Mouse (Mus musculus) limb, embryonic 12.5 days (tissue): ENCODE data around the gene Tmem240. TPM values are rescaled to one million over a fixed set of nuclear protein-coding genes. Genes with fewer than 3 reads are reported as not detected.

Source experiments
- ATAC-seq: fragments of 200-750 bp; cut with Nextera tagmentation; 2 replicates; pipeline ENCODE4 v1.8.0; 2017; ENCODE audit warnings: low read depth, moderate TSS enrichment; ENCODE audit not compliant: insufficient number of reproducible peaks, insufficient read depth, low FRiP score, low TSS enrichment
- H3K27ac ChIP-seq: fragments of 300-500 bp; sonication (generic); 2 replicates; pipeline ENCODE4 v1.5.1; 2016; ENCODE audit warnings: mild to moderate bottlenecking, moderate library complexity
- H3K27me3 ChIP-seq: fragments of 300-500 bp; sonication (generic); 2 replicates; pipeline ENCODE4 v1.6.1; 2016; ENCODE audit warnings: mild to moderate bottlenecking, moderate library complexity
- H3K36me3 ChIP-seq: fragments of 300-500 bp; sonication (generic); 2 replicates; pipeline ENCODE4 v1.6.1; 2016; ENCODE audit warnings: mild to moderate bottlenecking, moderate library complexity
- H3K4me1 ChIP-seq: fragments of 300-500 bp; sonication (generic); replicated peaks from 2 replicates; pipeline ENCODE4 v1.6.1; 2016
- H3K4me2 ChIP-seq: fragments of 300-500 bp; sonication (generic); 2 replicates; pipeline ENCODE4 v1.6.1; 2016; ENCODE audit warnings: mild to moderate bottlenecking, moderate library complexity
- H3K4me3 ChIP-seq: fragments of 300-500 bp; sonication (generic); replicated peaks from 2 replicates; pipeline ENCODE4 v1.5.1; 2016; ENCODE audit warnings: mild to moderate bottlenecking
- H3K9ac ChIP-seq: fragments of 300-500 bp; sonication (generic); replicated peaks from 2 replicates; pipeline ENCODE4 v1.6.1; 2016; ENCODE audit warnings: mild to moderate bottlenecking, moderate library complexity
- H3K9me3 ChIP-seq: fragments of 300-500 bp; sonication (generic); 2 replicates; pipeline ENCODE4 v1.6.1; 2016; ENCODE audit warnings: mild to moderate bottlenecking, moderate library complexity
- WGBS: fragments of 180-500 bp; shearing (Covaris S2); methylation state at CpG from one replicate; pipeline ENCODE4 v1.1.7; 2016; 5-methylcytosine and 5-hydroxymethylcytosine counted together
- polyA plus RNA-seq: library from polyadenylated mRNA; unstranded; fragments of >200 nt; fragmentation: Nextera tagmentation; extraction: Ambion mirVana; gene quantifications from 2 replicates; pipeline ENCODE4 v1.2.1, GENCODE M21; 2016

Gene Tmem240
- polyA plus RNA-seq, 1 experiment from 2014 or later = 1.6 TPM

DNA sequence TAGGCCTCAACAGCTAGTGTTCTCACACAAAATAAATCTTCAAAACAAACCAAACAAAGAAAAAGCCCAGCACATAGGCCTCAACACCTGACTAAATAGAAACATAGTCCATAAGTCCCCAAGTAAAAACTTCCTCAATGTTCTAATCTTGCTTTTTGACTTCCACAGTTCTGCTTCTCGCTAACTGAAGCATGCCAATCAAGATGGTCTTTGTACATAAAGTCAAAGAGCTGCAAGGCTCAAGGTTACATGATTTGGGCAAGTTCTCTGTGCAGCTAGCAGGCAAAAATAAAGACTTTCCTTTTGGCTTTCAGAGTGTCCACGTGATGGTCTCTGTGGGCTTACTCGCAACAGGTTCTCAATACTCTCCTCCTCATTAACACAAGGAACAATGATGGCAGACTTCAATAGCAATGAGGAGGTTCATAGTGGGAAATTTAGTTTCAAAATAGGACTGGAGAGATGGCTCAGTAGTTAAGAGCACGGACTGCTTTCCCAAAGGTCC is 31.1 kb upstream of the Tmem240 start:
- Histone ChIP-seq H3K27ac (no peak overlapping the region), H3K4me2 (no peak overlapping the region), H3K4me3 (no peak overlapping the region), H3K27me3 (no peaks in the 10 kb centered on the region), H3K4me1 (peaks cover 9% of the 10 kb centered on the region), H3K9ac (no peak overlapping the region), H3K9me3 (no peaks in the 10 kb centered on the region), H3K36me3 (no peaks in the 10 kb centered on the region; the same call in 1 of the 2 replicates)
- 93% methylated on average over 4 of the region's 4 CpGs for WGBS
- no peak for ATAC-seq

DNA sequence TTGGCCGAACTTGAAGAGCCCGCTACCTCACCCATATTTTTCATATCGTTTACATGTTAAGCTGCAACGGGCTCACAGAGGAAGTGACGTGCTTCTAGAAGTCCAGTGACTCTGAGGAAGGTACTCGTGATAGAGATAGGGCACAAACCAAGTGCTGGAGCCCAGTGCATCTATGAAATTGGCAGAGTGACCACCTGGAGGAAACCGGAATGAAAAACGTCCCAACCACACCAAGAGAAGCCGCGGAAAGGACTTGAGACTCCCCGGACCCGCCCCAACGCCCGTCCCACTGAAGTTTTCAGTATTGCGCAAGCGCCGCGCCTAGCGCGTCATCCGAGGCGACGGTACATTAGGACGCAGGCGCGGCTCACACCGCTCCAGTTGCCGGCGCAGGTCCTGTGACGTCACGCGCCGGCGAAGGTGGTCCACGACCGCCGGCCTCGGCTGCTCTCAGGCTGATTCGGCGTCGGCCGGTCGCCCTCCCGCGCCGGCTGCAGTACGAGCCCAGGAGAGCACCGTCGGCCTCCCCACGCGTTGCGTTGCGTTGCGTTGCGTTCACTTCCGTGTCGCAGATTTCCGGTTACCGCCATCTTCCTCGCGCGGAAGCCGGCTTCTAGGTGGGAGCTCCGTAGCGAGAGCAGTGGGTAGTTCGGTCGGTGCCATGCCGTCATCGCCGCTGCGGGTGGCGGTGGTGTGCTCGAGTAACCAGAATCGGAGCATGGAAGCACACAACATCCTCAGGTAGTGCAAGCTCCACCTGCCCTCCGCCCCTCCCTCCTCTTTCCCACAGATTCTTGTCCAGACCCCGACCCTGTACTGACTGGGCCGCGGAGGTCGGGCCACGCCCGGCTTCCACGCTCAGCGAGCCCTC is 29.6 kb upstream of the Tmem240 start, which contains the start of gene Ssu72:
Gene Ssu72, plus strand, starts transcription at position 80 of the 871 bp plus-strand sequence.
- no peaks in the 10 kb centered on the region for H3K9me3 ChIP-seq
- peak within 1 kb of the TSS; percentile 75 for H3K4me2 ChIP-seq
- peak within 1 kb of the TSS; percentile 92 for H3K9ac ChIP-seq
- peak; percentile 92 for ATAC-seq
- H3K36me3 ChIP-seq = no peaks in the 10 kb centered on the region; the same call in 1 of the 2 replicates
- H3K27me3 ChIP-seq = no peaks in the 10 kb centered on the region
- peak within 1 kb of the TSS; percentile 96 for H3K4me3 ChIP-seq
- H3K27ac ChIP-seq = peak within 1 kb of the TSS; percentile 97
- H3K4me1 ChIP-seq = peaks cover 12% of the 10 kb centered on the region
- under 1% methylated on average over 82 of the region's 83 CpGs for WGBS

DNA sequence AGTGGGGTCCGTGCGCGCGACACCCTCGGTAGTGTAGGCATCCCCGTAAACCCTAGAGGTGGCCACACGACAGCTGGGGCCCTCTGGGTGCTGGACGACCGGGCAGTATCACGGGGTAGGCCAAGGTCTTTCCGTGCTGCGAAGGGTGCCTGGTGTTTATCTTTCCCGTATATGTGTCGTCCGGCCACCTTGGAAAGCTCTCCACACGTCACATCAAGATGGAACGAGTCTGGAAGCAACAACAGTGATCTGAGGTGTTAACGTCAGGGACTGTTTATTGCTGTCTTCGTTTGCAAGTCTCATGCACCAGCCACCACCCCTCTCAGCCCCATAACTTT is 29.0 kb upstream of the Tmem240 start:
- WGBS = under 1% methylated on average over 19 of the region's 19 CpGs
- Histone ChIP-seq H3K9ac (peak overlapping the region; percentile 92), H3K9me3 (no peaks in the 10 kb centered on the region), H3K36me3 (peaks cover under 1% of the 10 kb centered on the region; the same call in 1 of the 2 replicates), H3K4me3 (peak overlapping the region; percentile 96), H3K4me1 (peaks cover 18% of the 10 kb centered on the region), H3K27me3 (no peaks in the 10 kb centered on the region), H3K27ac (peak overlapping the region; percentile 97), H3K4me2 (peak overlapping the region; percentile 75)
- no peak for ATAC-seq

DNA sequence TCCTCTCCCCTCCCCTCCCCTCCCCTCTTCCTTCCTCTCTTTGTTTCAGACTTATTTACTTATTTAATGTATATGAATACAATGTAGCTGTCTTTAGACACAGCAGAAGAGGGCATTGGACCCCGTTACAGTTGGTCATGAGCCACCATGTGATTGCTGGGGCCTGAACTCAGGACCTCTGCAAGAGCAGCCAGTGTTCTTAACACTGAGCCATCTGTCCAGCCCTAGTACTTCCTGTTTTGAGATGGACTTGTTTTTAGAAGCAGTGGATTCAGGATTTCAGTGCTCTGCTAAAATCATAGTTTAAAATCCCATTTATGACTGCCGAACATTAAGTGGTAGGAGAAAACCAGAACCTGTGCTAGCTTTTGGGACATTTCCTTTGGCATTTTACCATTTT is 26.0 kb upstream of the Tmem240 start:
- H3K4me2 ChIP-seq = no peak overlapping the region
- H3K9me3 ChIP-seq = no peaks in the 10 kb centered on the region
- H3K36me3 ChIP-seq = peaks cover 3% of the 10 kb centered on the region; the same call in 1 of the 2 replicates
- H3K4me3 ChIP-seq = no peak overlapping the region
- no peak overlapping the region for H3K9ac ChIP-seq
- peaks cover 18% of the 10 kb centered on the region for H3K4me1 ChIP-seq
- no peak for ATAC-seq
- WGBS = 78% methylated on average over 2 of the region's 2 CpGs
- no peaks in the 10 kb centered on the region for H3K27me3 ChIP-seq
- H3K27ac ChIP-seq = no peak overlapping the region

DNA sequence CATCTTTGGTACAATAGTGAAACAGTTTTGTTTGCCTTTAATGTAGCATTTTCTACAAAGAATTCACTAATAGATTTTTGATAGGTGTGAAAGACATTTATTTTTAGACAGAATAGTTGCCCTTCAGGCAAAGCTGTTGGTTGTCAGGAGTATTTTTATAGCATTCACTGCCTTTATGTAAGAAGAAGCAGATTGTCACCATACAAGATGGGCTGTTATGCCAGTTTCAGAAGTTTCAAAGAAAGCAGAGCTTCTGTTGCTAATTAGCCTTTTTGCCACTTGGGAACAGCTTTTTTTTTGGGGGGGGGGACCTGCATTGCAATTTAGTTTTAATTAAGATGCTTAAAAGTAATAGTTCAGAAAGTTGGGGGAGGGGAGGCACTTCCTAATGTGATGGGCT is 25.6 kb upstream of the Tmem240 start:
- no peak for ATAC-seq
- peaks cover 4% of the 10 kb centered on the region; the same call in 1 of the 2 replicates for H3K36me3 ChIP-seq
- H3K27ac ChIP-seq = no peak overlapping the region
- H3K4me3 ChIP-seq = no peak overlapping the region
- peaks cover 18% of the 10 kb centered on the region for H3K4me1 ChIP-seq
- H3K27me3 ChIP-seq = no peaks in the 10 kb centered on the region
- H3K4me2 ChIP-seq = no peak overlapping the region
- no peak overlapping the region for H3K9ac ChIP-seq
- H3K9me3 ChIP-seq = no peaks in the 10 kb centered on the region

DNA sequence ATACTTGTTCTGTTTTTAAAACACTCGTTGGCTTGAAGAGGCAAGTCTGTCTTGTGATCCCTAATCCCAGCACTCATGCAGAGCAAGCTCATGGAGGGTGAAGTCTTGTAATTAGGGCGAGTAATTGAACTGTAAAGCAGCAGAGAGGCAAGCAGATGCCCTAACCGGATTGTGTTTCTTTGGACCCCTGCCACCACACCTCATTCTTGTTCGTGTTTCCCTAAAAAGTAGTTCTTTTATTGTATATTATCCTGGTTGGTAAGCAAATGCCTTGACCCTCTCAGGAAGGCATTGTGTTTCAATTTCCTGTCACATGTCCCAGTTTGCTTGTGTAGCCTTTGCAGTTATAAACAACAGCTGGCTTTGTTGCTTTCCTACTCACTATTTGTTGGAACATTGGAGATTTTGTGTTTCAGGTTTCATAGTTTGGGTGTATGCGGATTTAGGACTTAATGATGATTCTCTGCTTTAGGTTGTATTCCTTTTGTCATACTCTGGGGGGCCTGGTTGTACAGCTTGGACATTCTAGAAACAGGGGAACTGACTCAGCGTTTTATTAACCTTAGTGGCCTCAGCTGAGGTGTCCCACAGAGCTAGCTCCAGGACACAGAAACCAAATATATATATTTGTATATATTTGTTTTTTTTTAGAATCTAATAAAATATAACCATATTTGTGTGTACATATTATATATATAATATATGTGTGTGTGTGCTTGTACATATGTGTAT is 23.9 kb upstream of the Tmem240 start:
- peak overlapping the region; percentile 57 for H3K27ac ChIP-seq
- no peak overlapping the region for H3K9ac ChIP-seq
- WGBS = 48% methylated on average over 6 of the region's 6 CpGs
- peaks cover 21% of the 10 kb centered on the region for H3K36me3 ChIP-seq
- no peaks in the 10 kb centered on the region for H3K27me3 ChIP-seq
- no peak for ATAC-seq
- H3K9me3 ChIP-seq = no peaks in the 10 kb centered on the region
- no peak overlapping the region for H3K4me3 ChIP-seq
- H3K4me2 ChIP-seq = no peak overlapping the region
- peaks cover 15% of the 10 kb centered on the region for H3K4me1 ChIP-seq

DNA sequence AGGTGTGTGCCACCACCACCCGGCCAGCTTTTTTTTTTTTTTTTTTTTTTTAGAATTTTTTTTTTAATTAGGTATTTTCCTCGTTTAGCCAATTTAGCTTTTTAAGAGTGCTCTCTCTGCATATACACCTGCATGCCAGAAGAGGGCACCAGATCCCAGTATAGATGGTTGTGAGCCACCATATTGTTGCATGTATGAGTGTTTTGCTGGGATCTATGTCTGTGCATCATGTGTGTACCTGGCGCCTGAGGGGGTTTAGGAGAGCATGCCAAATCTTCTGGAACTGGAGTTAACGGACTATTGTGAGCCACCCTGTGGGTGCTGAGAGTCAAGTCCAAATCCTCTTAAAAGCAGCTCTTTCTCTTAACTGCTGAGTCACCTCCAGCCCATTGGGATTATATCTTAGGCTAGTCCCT is 12.9 kb upstream of the Tmem240 start:
- H3K9me3 ChIP-seq = no peaks in the 10 kb centered on the region
- H3K27ac ChIP-seq = no peak overlapping the region
- H3K4me3 ChIP-seq = no peak overlapping the region
- H3K9ac ChIP-seq = no peak overlapping the region
- H3K4me2 ChIP-seq = no peak overlapping the region
- no peak for ATAC-seq
- H3K36me3 ChIP-seq = peaks cover 31% of the 10 kb centered on the region
- 78% methylated on average over 4 of the region's 4 CpGs for WGBS
- H3K27me3 ChIP-seq = no peaks in the 10 kb centered on the region
- H3K4me1 ChIP-seq = no peaks in the 10 kb centered on the region

DNA sequence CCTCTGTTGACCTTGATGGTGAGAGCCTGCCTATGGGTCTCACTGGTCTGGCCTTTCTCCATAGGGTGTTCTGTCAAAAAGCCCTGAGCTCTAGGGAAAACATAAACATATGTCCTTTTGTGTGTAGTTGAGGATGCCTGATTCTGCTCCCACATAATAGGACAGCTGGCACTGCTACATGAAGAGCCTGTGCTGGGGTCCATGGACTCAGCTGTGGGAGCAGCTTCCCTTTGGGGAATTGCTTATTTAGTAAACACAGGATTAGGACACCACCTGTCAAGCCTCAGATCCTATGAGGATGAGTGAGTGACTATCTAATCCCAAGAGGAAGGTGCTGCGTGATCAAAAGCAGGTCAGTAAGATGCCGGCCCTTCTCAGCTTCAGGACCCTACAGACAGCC is 6.6 kb upstream of the Tmem240 start:
- peaks cover 49% of the 10 kb centered on the region for H3K36me3 ChIP-seq
- WGBS = 85% methylated on average over 2 of the region's 2 CpGs
- H3K9ac ChIP-seq = no peak overlapping the region
- no peak for ATAC-seq
- no peak overlapping the region for H3K4me3 ChIP-seq
- no peak overlapping the region for H3K27ac ChIP-seq
- no peaks in the 10 kb centered on the region for H3K27me3 ChIP-seq
- no peaks in the 10 kb centered on the region for H3K4me1 ChIP-seq
- H3K4me2 ChIP-seq = no peak overlapping the region
- no peaks in the 10 kb centered on the region for H3K9me3 ChIP-seq

DNA sequence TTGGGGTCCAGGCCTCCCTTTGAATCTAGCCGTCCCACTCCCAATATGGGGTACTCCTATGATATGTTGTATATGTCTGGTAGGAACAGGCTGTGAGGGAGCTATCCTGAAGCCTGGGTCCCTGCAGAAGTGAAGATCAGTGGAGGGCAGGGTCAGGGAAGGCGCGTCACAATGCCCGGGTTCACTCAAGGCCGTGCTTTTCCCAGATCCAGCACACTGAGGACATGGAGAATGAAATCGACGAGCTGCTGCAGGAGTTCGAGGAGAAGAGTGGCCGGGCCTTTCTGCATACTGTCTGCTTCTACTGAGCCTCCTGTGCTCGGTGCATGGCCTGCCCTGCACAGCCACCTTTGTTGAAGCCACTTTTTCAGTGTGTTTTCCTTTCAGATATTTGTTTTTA is 1.3 kb upstream of the Tmem240 start:
- Histone ChIP-seq H3K4me2 (no peak overlapping the region), H3K27me3 (no peaks in the 10 kb centered on the region), H3K9me3 (no peaks in the 10 kb centered on the region), H3K36me3 (peaks cover 66% of the 10 kb centered on the region), H3K27ac (0 out of 2 replicates have a peak overlapping the region, but pooled peaks have one; percentile 17), H3K9ac (no peak overlapping the region), H3K4me1 (peaks cover 22% of the 10 kb centered on the region), H3K4me3 (no peak overlapping the region)
- 91% methylated on average over 10 of the region's 10 CpGs for WGBS
- no peak for ATAC-seq

DNA sequence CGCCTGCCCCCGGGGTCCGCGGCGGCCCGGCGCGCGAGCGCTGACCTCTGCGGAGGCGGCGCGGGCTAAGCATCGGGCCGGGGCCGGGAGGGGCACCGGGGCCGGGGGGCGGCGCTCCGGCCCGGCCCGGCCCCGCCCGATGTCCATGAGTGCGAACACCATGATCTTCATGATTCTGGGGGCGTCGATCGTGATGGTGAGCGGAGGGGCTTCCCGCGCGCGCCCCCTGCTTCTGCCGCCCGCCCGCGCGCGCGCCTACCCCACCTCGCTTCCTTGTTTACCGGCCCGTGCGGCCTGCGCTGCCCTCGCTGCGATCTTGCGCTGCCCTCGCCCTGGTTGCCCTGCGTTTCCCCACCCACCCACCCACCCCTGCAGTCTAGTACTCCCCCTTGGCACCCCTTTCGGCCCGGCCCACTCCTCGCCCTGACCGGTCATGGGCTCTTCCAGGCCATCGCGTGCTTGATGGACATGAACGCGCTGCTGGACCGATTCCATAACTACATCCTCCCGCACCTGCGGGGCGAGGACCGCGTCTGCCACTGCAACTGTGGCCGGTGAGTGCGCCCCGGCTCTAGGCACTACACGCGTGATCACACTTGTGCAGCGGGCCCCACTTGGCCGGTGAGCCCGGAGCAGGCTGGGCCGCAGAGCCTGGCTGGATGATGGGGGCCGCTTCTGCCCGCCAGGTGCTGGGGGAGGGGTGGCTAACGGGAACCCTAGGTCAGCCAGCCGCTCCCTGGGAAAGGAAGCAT is 527 bp downstream of the Tmem240 start:
- ATAC-seq = peak; percentile 34

DNA sequence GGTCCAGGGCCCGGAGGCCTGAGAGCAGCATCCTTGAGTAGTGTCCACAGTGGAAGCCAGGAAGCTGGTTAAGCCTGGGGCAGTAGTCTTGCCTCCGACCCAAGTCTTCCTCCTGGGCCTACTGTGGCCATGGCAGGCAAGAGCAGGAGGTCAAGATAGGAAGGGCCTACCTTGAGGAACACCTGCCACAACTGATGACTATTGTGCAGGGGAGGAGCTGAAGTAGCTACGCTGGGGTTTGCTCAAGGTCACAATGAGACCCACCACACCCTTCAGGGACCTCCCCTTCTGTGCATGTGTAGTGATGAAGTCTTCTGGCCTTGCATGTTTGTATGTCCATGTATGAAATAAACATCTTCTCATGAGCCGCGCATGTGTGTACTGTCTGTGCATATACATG is 1.2 kb downstream of the Tmem240 start:
- 69% methylated on average over 5 of the region's 5 CpGs for WGBS
- Histone ChIP-seq H3K36me3 (peaks cover 69% of the 10 kb centered on the region), H3K27me3 (no peaks in the 10 kb centered on the region), H3K27ac (peak overlapping the region; percentile 89), H3K4me3 (peak overlapping the region; percentile 85), H3K9me3 (no peaks in the 10 kb centered on the region), H3K9ac (peak overlapping the region; percentile 77), H3K4me1 (peaks cover 22% of the 10 kb centered on the region), H3K4me2 (peak overlapping the region; percentile 93)
- ATAC-seq = no peak

More for the DNA sequence above, 527 bp downstream of the Tmem240 start:
- H3K4me2 ChIP-seq = peak overlapping the region; percentile 93
- H3K9ac ChIP-seq = peak overlapping the region; percentile 77
- peaks cover 67% of the 10 kb centered on the region for H3K36me3 ChIP-seq
- peak overlapping the region; percentile 89 for H3K27ac ChIP-seq
- H3K4me1 ChIP-seq = peaks cover 22% of the 10 kb centered on the region
- under 1% methylated on average over 55 of the region's 79 CpGs for WGBS
- peak overlapping the region; percentile 85 for H3K4me3 ChIP-seq
- no peaks in the 10 kb centered on the region for H3K27me3 ChIP-seq
- H3K9me3 ChIP-seq = no peaks in the 10 kb centered on the region
